Mouse (Mus musculus) heart, postnatal 36 days (tissue): ENCODE data around the gene Ccdc155. TPM values are rescaled to one million over a fixed set of nuclear protein-coding genes. Genes with fewer than 3 reads are reported as not detected.

ENCODE experiments used
- microRNA-seq, 2 experiments: library from miRNA; unstranded; fragments of <30 nt; microRNA quantifications; one replicate each; pipeline ENCODE4 v1.2.0; 2021; ENCODE audit warnings: borderline number of aligned reads in 2 of 2
- total RNA-seq, 2 experiments: library from RNA; stranded (reverse); gene quantifications; 2 replicates each; pipeline ENCODE4 v1.2.3; 2021

The Ccdc155 gene
- total RNA-seq, 2 experiments from 2014 or later = not detected

Small RNA genes lying within 50 kb of the gene (microRNA-seq; reads per million reads assigned to microRNA genes)
- 0 reads per million in 2 experiments for gene Mir7055

Other genes with a start within 250 kb of the Ccdc155 start
- 1 to 10 TPM; 1.4 to 2.1 TPM for gene Cpt1c, start 230.0 kb downstream of the Ccdc155 start, total RNA-seq
- 100 to 1,000 TPM; 104 to 107 TPM for gene Prmt1, start 218.3 kb downstream of the Ccdc155 start, total RNA-seq
- gene Irf3, start 207.2 kb downstream of the Ccdc155 start, total RNA-seq = 10 to 100 TPM; 27.3 to 31.7 TPM
- gene Bcl2l12, start 206.2 kb downstream of the Ccdc155 start, total RNA-seq = 10 to 100 TPM; 10.2 to 11.2 TPM
- 10 to 100 TPM; 48.0 to 48.1 TPM for gene Scaf1, start 188.5 kb downstream of the Ccdc155 start, total RNA-seq
- gene Rras, start 186.9 kb downstream of the Ccdc155 start, total RNA-seq = 10 to 100 TPM; 45.1 to 53.3 TPM
- 10 to 100 TPM; 23.4 to 29.4 TPM for gene Prr12, start 152.0 kb downstream of the Ccdc155 start, total RNA-seq
- 10 to 100 TPM; 30.3 to 32.1 TPM for gene Nosip, start 142.5 kb downstream of the Ccdc155 start, total RNA-seq
- 1 to 10 TPM; 7.7 to 7.9 TPM for gene Prrg2, start 142.2 kb downstream of the Ccdc155 start, total RNA-seq
- 10 to 100 TPM; 26.4 to 28.1 TPM for gene Rcn3, start 112.7 kb downstream of the Ccdc155 start, total RNA-seq
- 10 to 100 TPM; 77.1 to 84.5 TPM for gene Fcgrt, start 101.0 kb downstream of the Ccdc155 start, total RNA-seq
- gene Rps11, start 80.5 kb downstream of the Ccdc155 start, total RNA-seq = 100 to 1,000 TPM; 567 to 587 TPM
- 100 to 1,000 TPM; 580 to 665 TPM for gene Rpl13a, start 76.1 kb downstream of the Ccdc155 start, total RNA-seq
- gene Gm45713, start 68.7 kb downstream of the Ccdc155 start, total RNA-seq = not detected
- gene Flt3l, start 68.5 kb downstream of the Ccdc155 start, total RNA-seq = 10 to 100 TPM in 1 of 2 experiments, 1 to 10 TPM in 1; 7.0 to 16.1 TPM
- 10 to 100 TPM; 41.8 to 43.1 TPM for gene Pih1d1, start 50.6 kb downstream of the Ccdc155 start, total RNA-seq
- 10 to 100 TPM; 20.6 to 22.8 TPM for gene Aldh16a1, start 50.3 kb downstream of the Ccdc155 start, total RNA-seq
- 10 to 100 TPM; 19.7 to 21.0 TPM for gene Slc17a7, start 40.9 kb downstream of the Ccdc155 start, total RNA-seq
- not detected for gene Gfy, start 25.3 kb downstream of the Ccdc155 start, total RNA-seq
- not detected for gene Pth2, start 23.9 kb downstream of the Ccdc155 start, total RNA-seq
- not detected for gene Dkkl1, start 7.3 kb upstream of the Ccdc155 start, total RNA-seq
- gene Tead2, start 10.9 kb upstream of the Ccdc155 start, total RNA-seq = 10 to 100 TPM; 10.3 to 11.4 TPM
- 1 to 10 TPM; 2.8 to 4.4 TPM for gene Cd37, start 34.2 kb upstream of the Ccdc155 start, total RNA-seq
- gene Slc6a16, start 36.2 kb upstream of the Ccdc155 start, total RNA-seq = not detected
- not detected for gene Slc6a21, start 72.6 kb upstream of the Ccdc155 start, total RNA-seq
- gene Trpm4, start 128.9 kb upstream of the Ccdc155 start, total RNA-seq = 10 to 100 TPM; 24.6 to 27.4 TPM
- 100 to 1,000 TPM; 842 to 873 TPM for gene Hrc, start 130.4 kb upstream of the Ccdc155 start, total RNA-seq
- gene Ppfia3, start 162.1 kb upstream of the Ccdc155 start, total RNA-seq = not detected
- 1 to 10 TPM; 1.3 to 1.7 TPM for gene Lin7b, start 165.7 kb upstream of the Ccdc155 start, total RNA-seq
- 10 to 100 TPM; 92.8 to 95.9 TPM for gene Snrnp70, start 190.8 kb upstream of the Ccdc155 start, total RNA-seq
- gene Kcna7, start 200.8 kb upstream of the Ccdc155 start, total RNA-seq = 1 to 10 TPM; 4.5 to 5.8 TPM
- under 1 TPM in 1 of 2 experiments, not detected in 1; 0.30 TPM for gene Ntf5, start 208.8 kb upstream of the Ccdc155 start, total RNA-seq
- not detected for gene Lhb, start 215.9 kb upstream of the Ccdc155 start, total RNA-seq
- 100 to 1,000 TPM in 1 of 2 experiments, 10 to 100 TPM in 1; 96.0 to 102 TPM for gene Gys1, start 230.0 kb upstream of the Ccdc155 start, total RNA-seq
- gene Ruvbl2, start 233.2 kb upstream of the Ccdc155 start, total RNA-seq = 10 to 100 TPM; 22.5 to 23.7 TPM